Mouse (Mus musculus) MEL (cell line): ENCODE measurements around the gene Gpr137. TPM values are rescaled to one million over a fixed set of nuclear protein-coding genes. Genes with fewer than 3 reads are reported as not detected.
A peak's percentile ranks its signal among the peaks of the same experiment; 100 is the strongest.

Experiments used
- DNase-seq: peaks from one replicate; pipeline ENCODE4 v3.0.0; 2011; ENCODE audit warnings: low read depth, low spot score
- H3K27ac ChIP-seq: 2 replicates; pipeline ENCODE4 v1.5.1; 2012; ENCODE audit warnings: low read depth, mild to moderate bottlenecking, control low read depth, low read length, moderate library complexity; ENCODE audit not compliant: control insufficient read depth
- H3K27me3 ChIP-seq, 2 experiments: fragments of 150-350 bp in 1 of 2; sonication (generic) in 1 of 2; 2 replicates each; pipeline ENCODE4 v1.6.1; 2012; ENCODE audit warnings: low read length in 2 of 2, mild to moderate bottlenecking in 2 of 2, improper control_type of control experiment in 1 of 2, moderate library complexity in 1 of 2; ENCODE audit not compliant: insufficient read depth in 2 of 2, control insufficient read depth in 1 of 2
- H3K36me3 ChIP-seq, 2 experiments: 2 replicates each; pipeline ENCODE4 v1.6.1; 2012 to 2014; ENCODE audit warnings: low read length in 2 of 2, improper control_type of control experiment in 1 of 2, inconsistent platforms in 1 of 2, mild to moderate bottlenecking in 1 of 2; ENCODE audit not compliant: insufficient read depth in 2 of 2, control insufficient read depth in 1 of 2
- H3K4me1 ChIP-seq, 2 experiments: fragments of 150-350 bp in 1 of 2; sonication (generic) in 1 of 2; 2 replicates each; pipeline ENCODE4 v1.6.1; 2012; ENCODE audit warnings: low read length in 2 of 2, improper control_type of control experiment in 1 of 2, mild to moderate bottlenecking in 1 of 2; ENCODE audit not compliant: insufficient read depth in 2 of 2, control insufficient read depth in 1 of 2
- H3K4me3 ChIP-seq, 2 experiments: fragments of 150-350 bp in 1 of 2; sonication (generic) in 1 of 2; 2 replicates each; pipeline ENCODE4 v1.5.1; 2012; ENCODE audit warnings: low read depth in 2 of 2, low read length in 2 of 2, mild to moderate bottlenecking in 2 of 2, moderate library complexity in 2 of 2, control low read depth in 1 of 2, improper control_type of control experiment in 1 of 2; ENCODE audit not compliant: control insufficient read depth in 1 of 2, insufficient read depth in 1 of 2
- H3K79me2 ChIP-seq: 2 replicates; pipeline ENCODE4 v1.6.1; 2012; ENCODE audit warnings: mild to moderate bottlenecking, low read length, moderate library complexity; ENCODE audit not compliant: control insufficient read depth, poor library complexity, insufficient read depth
- H3K9ac ChIP-seq: 2 replicates; pipeline ENCODE4 v1.6.1; 2012; ENCODE audit warnings: low read depth, mild to moderate bottlenecking, control low read depth, low read length, moderate library complexity; ENCODE audit not compliant: control insufficient read depth, poor library complexity, severe bottlenecking
- H3K9me3 ChIP-seq: fragments of 150-350 bp; sonication (generic); replicated peaks from 2 replicates; pipeline ENCODE4 v1.6.1; 2012; ENCODE audit warnings: mild to moderate bottlenecking, low read length, improper control_type of control experiment, moderate library complexity; ENCODE audit not compliant: insufficient read depth
- CHD1 ChIP-seq: IDR thresholded peaks from 2 replicates; pipeline ENCODE4 v1.6.1; 2012; ENCODE audit warnings: low read depth, mild to moderate bottlenecking, inconsistent platforms, low read length, improper control_type of control experiment
- CTCF ChIP-seq, 3 experiments: IDR thresholded peaks in 2 of 3; conservative IDR thresholded peaks in 1 of 3; 2 replicates each; pipeline ENCODE4 v1.5.1; 2011 to 2012; ENCODE audit warnings: low read length in 3 of 3, low read depth in 2 of 3, mild to moderate bottlenecking in 2 of 3, improper control_type of control experiment in 1 of 3, inconsistent platforms in 1 of 3, mixed read lengths in 1 of 3, moderate library complexity in 1 of 3; ENCODE audit not compliant: control insufficient read depth in 1 of 3, insufficient read depth in 1 of 3, poor library complexity in 1 of 3, severe bottlenecking in 1 of 3
- E2F4 ChIP-seq: IDR thresholded peaks from 2 replicates; pipeline ENCODE4 v1.6.1; 2011; ENCODE audit warnings: low read depth, low read length, improper control_type of control experiment, borderline replicate concordance
- ELF1 ChIP-seq: IDR thresholded peaks from 2 replicates; pipeline ENCODE4 v1.6.1; 2014; ENCODE audit warnings: low read depth, mild to moderate bottlenecking, inconsistent platforms, low read length, improper control_type of control experiment, moderate library complexity
- ETS1 ChIP-seq: IDR thresholded peaks from 2 replicates; pipeline ENCODE4 v1.6.1; 2012; ENCODE audit warnings: low read depth, mild to moderate bottlenecking, inconsistent platforms, low read length, improper control_type of control experiment, moderate library complexity
- GABPA ChIP-seq: IDR thresholded peaks from 2 replicates; pipeline ENCODE4 v1.6.1; 2012; ENCODE audit warnings: low read depth, mild to moderate bottlenecking, inconsistent platforms, low read length, improper control_type of control experiment, moderate library complexity
- GATA1 ChIP-seq: IDR thresholded peaks from 2 replicates; pipeline ENCODE4 v1.6.1; 2011; ENCODE audit warnings: low read depth, low read length, improper control_type of control experiment
- POLR2AphosphoS5 ChIP-seq: IDR thresholded peaks from 2 replicates; pipeline ENCODE4 v1.6.1; 2012; ENCODE audit warnings: low read depth, borderline replicate concordance, mild to moderate bottlenecking, inconsistent platforms, low read length, moderate library complexity, mixed read lengths
- SMC3 ChIP-seq: IDR thresholded peaks from 2 replicates; pipeline ENCODE4 v1.6.1; 2011; ENCODE audit warnings: low read depth, low read length, improper control_type of control experiment
- TAL1 ChIP-seq: IDR thresholded peaks from 2 replicates; pipeline ENCODE4 v1.6.1; 2012; ENCODE audit warnings: mild to moderate bottlenecking, inconsistent platforms, low read length, moderate library complexity, mixed read lengths
- TBP ChIP-seq: IDR thresholded peaks from 2 replicates; pipeline ENCODE4 v1.8.0; 2011; ENCODE audit warnings: low read depth, low read length, improper control_type of control experiment
- UBTF ChIP-seq: IDR thresholded peaks from 2 replicates; pipeline ENCODE4 v1.6.1; 2012; ENCODE audit warnings: low read depth, mild to moderate bottlenecking, inconsistent platforms, low read length, improper control_type of control experiment, moderate library complexity, borderline replicate concordance; ENCODE audit not compliant: insufficient read depth
- USF2 ChIP-seq, 2 experiments: IDR thresholded peaks; 2 replicates each; pipeline ENCODE4 v1.6.1; 2011 to 2012; ENCODE audit warnings: improper control_type of control experiment in 2 of 2, low read length in 2 of 2, borderline replicate concordance in 1 of 2, inconsistent platforms in 1 of 2, low read depth in 1 of 2, mild to moderate bottlenecking in 1 of 2; ENCODE audit not compliant: insufficient read depth in 1 of 2
- polyA plus RNA-seq, 2 experiments: library from polyadenylated mRNA; stranded (reverse) in 1 of 2; unstranded in 1 of 2; fragments of >175 nt in 1 of 2; fragments of >200 nt in 1 of 2; gene quantifications; 2 replicates each; pipeline versions ENCODE4 v1.2.1 to v1.2.4; 2012; ENCODE audit warnings: low replicate concordance in 2 of 2, low read depth in 1 of 2; ENCODE audit not compliant: insufficient read length in 2 of 2, insufficient read depth in 1 of 2, missing spikeins in 1 of 2
- total RNA-seq: library from RNA; depleted of rRNA; stranded (reverse); fragments of 300-350 nt; gene quantifications from 2 replicates; pipeline ENCODE4 v1.2.3, GENCODE M21; 2012

The Gpr137 gene
- total and polyA plus RNA-seq, 3 experiments = 27.1 to 35.3 TPM; not detected in 1

DNA sequence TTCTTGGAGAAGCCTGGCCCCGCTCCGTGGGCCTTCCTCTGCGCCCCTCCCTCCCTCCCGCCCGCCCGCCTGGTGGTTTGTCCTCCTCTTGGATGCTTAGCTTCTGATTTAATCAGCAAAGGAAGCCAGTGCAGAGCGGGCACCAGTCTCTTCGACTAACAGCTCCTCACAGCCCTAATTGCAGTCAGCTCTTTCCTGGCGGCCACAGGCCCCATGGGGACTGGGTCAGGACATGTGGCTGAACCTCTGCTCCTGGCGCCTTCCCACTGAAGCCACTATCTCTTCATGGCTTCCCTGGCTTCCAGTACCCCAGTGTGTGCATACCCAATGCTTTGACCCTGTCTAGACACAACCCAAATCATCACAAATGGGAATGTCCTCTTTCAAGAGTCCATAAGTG is 14.2 kb upstream of the Gpr137 start:
- Histone ChIP-seq H3K4me1 (0 out of 4 replicates have a peak, but pooled peaks cover 0 to 3% of the 10 kb centered on the region in 2 experiments), H3K4me3 (no peak overlapping the region), H3K79me2 (peaks cover 1% of the 10 kb centered on the region; the same call in 1 of the 2 replicates), H3K27me3 (no peaks in the 10 kb centered on the region), H3K9me3 (no peaks in the 10 kb centered on the region), H3K27ac (no peak overlapping the region), H3K36me3 (peaks cover 2 to 3% of the 10 kb centered on the region in 2 experiments; a peak in 2 of 4 replicates), H3K9ac (no peak overlapping the region)
- TF ChIP-seq GABPA (no peak), SMC3 (no peak), USF2 (IDR thresholded peaks at IDR 0.05; ENCODE audit: borderline replicate concordance in 1 of 2, insufficient read depth in 1 of 2, low read depth in 1 of 2, low read length in 2 of 2) (no peak), ETS1 (no peak), UBTF (no peak), ELF1 (no peak), CTCF (IDR thresholded peaks at IDR 0.05 in 2 of 3, conservative IDR thresholded peaks at IDR 0.05 in 1 of 3; ENCODE audit: control insufficient read depth in 1 of 3, insufficient read depth in 1 of 3, low read depth in 2 of 3, low read length in 3 of 3, poor library complexity in 1 of 3, severe bottlenecking in 1 of 3) (no peak), GATA1 (no peak), CHD1 (no peak), E2F4 (no peak)
- no peak for DNase-seq

GRCm38 (mm10) chr19:6955424-6955823 is 13.1 kb upstream of the Gpr137 start:
- no peak overlapping the region for H3K27ac ChIP-seq
- TF ChIP-seq POLR2AphosphoS5 = no peak
- no peak for TF ChIP-seq TAL1

GRCm38 (mm10) chr19:6954046-6954445 is 11.8 kb upstream of the Gpr137 start:
- DNase-seq = peak; percentile 18
- Histone ChIP-seq H3K27ac (no peak overlapping the region), H3K4me1 (0 out of 4 replicates have a peak, but pooled peaks cover 0 to 6% of the 10 kb centered on the region in 2 experiments), H3K4me3 (no peak overlapping the region), H3K79me2 (peaks cover 1% of the 10 kb centered on the region; the same call in 1 of the 2 replicates), H3K9me3 (no peaks in the 10 kb centered on the region), H3K36me3 (peaks cover 2 to 6% of the 10 kb centered on the region in 2 experiments; a peak in 2 of 4 replicates), H3K9ac (no peak overlapping the region), H3K27me3 (no peaks in the 10 kb centered on the region)
- no peak for TF ChIP-seq TBP
- no peak for TF ChIP-seq SMC3
- peak; percentile 21 to 49 (median 37); a peak in 4 of 6 replicates for TF ChIP-seq CTCF (IDR thresholded peaks at IDR 0.05 in 2 of 3, conservative IDR thresholded peaks at IDR 0.05 in 1 of 3; ENCODE audit: control insufficient read depth in 1 of 3, insufficient read depth in 1 of 3, low read depth in 2 of 3, low read length in 3 of 3, poor library complexity in 1 of 3, severe bottlenecking in 1 of 3)

More at GRCm38 (mm10) chr19:6955424-6955823, 13.1 kb upstream of the Gpr137 start:
- Histone ChIP-seq H3K9me3 (no peaks in the 10 kb centered on the region), H3K4me1 (0 out of 4 replicates have a peak, but pooled peaks cover 0 to 3% of the 10 kb centered on the region in 2 experiments), H3K36me3 (peaks cover 2 to 3% of the 10 kb centered on the region in 2 experiments; a peak in 2 of 4 replicates), H3K27me3 (no peaks in the 10 kb centered on the region), H3K79me2 (peaks cover 1% of the 10 kb centered on the region; the same call in 1 of the 2 replicates), H3K9ac (no peak overlapping the region), H3K4me3 (no peak overlapping the region)
- DNase-seq = no peak
